Mouse (Mus musculus) MEL (cell line): ENCODE measurements around the gene Mprip. TPM values are rescaled to one million over a fixed set of nuclear protein-coding genes. Genes with fewer than 3 reads are reported as not detected.

Experiments
- DNase-seq: peaks from one replicate; pipeline ENCODE4 v3.0.0; 2011; ENCODE audit warnings: low read depth, low spot score
- H3K27ac ChIP-seq: 2 replicates; pipeline ENCODE4 v1.5.1; 2012; ENCODE audit warnings: low read depth, mild to moderate bottlenecking, control low read depth, low read length, moderate library complexity; ENCODE audit not compliant: control insufficient read depth
- H3K27me3 ChIP-seq, 2 experiments: fragments of 150-350 bp in 1 of 2; sonication (generic) in 1 of 2; 2 replicates each; pipeline ENCODE4 v1.6.1; 2012; ENCODE audit warnings: low read length in 2 of 2, mild to moderate bottlenecking in 2 of 2, improper control_type of control experiment in 1 of 2, moderate library complexity in 1 of 2; ENCODE audit not compliant: insufficient read depth in 2 of 2, control insufficient read depth in 1 of 2
- H3K36me3 ChIP-seq, 2 experiments: 2 replicates each; pipeline ENCODE4 v1.6.1; 2012 to 2014; ENCODE audit warnings: low read length in 2 of 2, improper control_type of control experiment in 1 of 2, inconsistent platforms in 1 of 2, mild to moderate bottlenecking in 1 of 2; ENCODE audit not compliant: insufficient read depth in 2 of 2, control insufficient read depth in 1 of 2
- H3K4me1 ChIP-seq, 2 experiments: fragments of 150-350 bp in 1 of 2; sonication (generic) in 1 of 2; 2 replicates each; pipeline ENCODE4 v1.6.1; 2012; ENCODE audit warnings: low read length in 2 of 2, improper control_type of control experiment in 1 of 2, mild to moderate bottlenecking in 1 of 2; ENCODE audit not compliant: insufficient read depth in 2 of 2, control insufficient read depth in 1 of 2
- H3K4me3 ChIP-seq, 2 experiments: fragments of 150-350 bp in 1 of 2; sonication (generic) in 1 of 2; 2 replicates each; pipeline ENCODE4 v1.5.1; 2012; ENCODE audit warnings: low read depth in 2 of 2, low read length in 2 of 2, mild to moderate bottlenecking in 2 of 2, moderate library complexity in 2 of 2, control low read depth in 1 of 2, improper control_type of control experiment in 1 of 2; ENCODE audit not compliant: control insufficient read depth in 1 of 2, insufficient read depth in 1 of 2
- H3K79me2 ChIP-seq: 2 replicates; pipeline ENCODE4 v1.6.1; 2012; ENCODE audit warnings: mild to moderate bottlenecking, low read length, moderate library complexity; ENCODE audit not compliant: control insufficient read depth, poor library complexity, insufficient read depth
- H3K9ac ChIP-seq: 2 replicates; pipeline ENCODE4 v1.6.1; 2012; ENCODE audit warnings: low read depth, mild to moderate bottlenecking, control low read depth, low read length, moderate library complexity; ENCODE audit not compliant: control insufficient read depth, poor library complexity, severe bottlenecking
- H3K9me3 ChIP-seq: fragments of 150-350 bp; sonication (generic); replicated peaks from 2 replicates; pipeline ENCODE4 v1.6.1; 2012; ENCODE audit warnings: mild to moderate bottlenecking, low read length, improper control_type of control experiment, moderate library complexity; ENCODE audit not compliant: insufficient read depth
- BHLHE40 ChIP-seq: IDR thresholded peaks from 2 replicates; pipeline ENCODE4 v1.6.1; 2012; ENCODE audit warnings: low read depth, mild to moderate bottlenecking, inconsistent platforms, low read length, improper control_type of control experiment, borderline replicate concordance
- CHD1 ChIP-seq: IDR thresholded peaks from 2 replicates; pipeline ENCODE4 v1.6.1; 2012; ENCODE audit warnings: low read depth, mild to moderate bottlenecking, inconsistent platforms, low read length, improper control_type of control experiment
- CHD2 ChIP-seq: IDR thresholded peaks from 2 replicates; pipeline ENCODE4 v1.6.1; 2011; ENCODE audit warnings: low read length, improper control_type of control experiment
- CTCF ChIP-seq, 3 experiments: IDR thresholded peaks in 2 of 3; conservative IDR thresholded peaks in 1 of 3; 2 replicates each; pipeline ENCODE4 v1.5.1; 2011 to 2012; ENCODE audit warnings: low read length in 3 of 3, low read depth in 2 of 3, mild to moderate bottlenecking in 2 of 3, improper control_type of control experiment in 1 of 3, inconsistent platforms in 1 of 3, mixed read lengths in 1 of 3, moderate library complexity in 1 of 3; ENCODE audit not compliant: control insufficient read depth in 1 of 3, insufficient read depth in 1 of 3, poor library complexity in 1 of 3, severe bottlenecking in 1 of 3
- E2F4 ChIP-seq: IDR thresholded peaks from 2 replicates; pipeline ENCODE4 v1.6.1; 2011; ENCODE audit warnings: low read depth, low read length, improper control_type of control experiment, borderline replicate concordance
- ELF1 ChIP-seq: IDR thresholded peaks from 2 replicates; pipeline ENCODE4 v1.6.1; 2014; ENCODE audit warnings: low read depth, mild to moderate bottlenecking, inconsistent platforms, low read length, improper control_type of control experiment, moderate library complexity
- ETS1 ChIP-seq: IDR thresholded peaks from 2 replicates; pipeline ENCODE4 v1.6.1; 2012; ENCODE audit warnings: low read depth, mild to moderate bottlenecking, inconsistent platforms, low read length, improper control_type of control experiment, moderate library complexity
- GABPA ChIP-seq: IDR thresholded peaks from 2 replicates; pipeline ENCODE4 v1.6.1; 2012; ENCODE audit warnings: low read depth, mild to moderate bottlenecking, inconsistent platforms, low read length, improper control_type of control experiment, moderate library complexity
- JUND ChIP-seq: IDR thresholded peaks from 2 replicates; pipeline ENCODE4 v1.6.1; 2011; ENCODE audit warnings: low read depth, mild to moderate bottlenecking, improper control_type of control experiment, low read length
- KAT2A ChIP-seq: conservative IDR thresholded peaks from 2 replicates; pipeline ENCODE4 v1.6.1; 2012; ENCODE audit warnings: low read depth, low read length, improper control_type of control experiment, inconsistent platforms
- MXI1 ChIP-seq: IDR thresholded peaks from 2 replicates; pipeline ENCODE4 v1.6.1; 2011; ENCODE audit warnings: mild to moderate bottlenecking, low read depth, low read length, improper control_type of control experiment
- MYC ChIP-seq: IDR thresholded peaks from 2 replicates; pipeline ENCODE4 v1.6.1; 2011; ENCODE audit warnings: low read depth, mild to moderate bottlenecking, low read length, improper control_type of control experiment, moderate library complexity
- NRF1 ChIP-seq: IDR thresholded peaks from 2 replicates; pipeline ENCODE4 v1.6.1; 2014; ENCODE audit warnings: low read depth, mild to moderate bottlenecking, inconsistent platforms, low read length, improper control_type of control experiment, moderate library complexity; ENCODE audit not compliant: poor library complexity, insufficient read depth, severe bottlenecking
- SMC3 ChIP-seq: IDR thresholded peaks from 2 replicates; pipeline ENCODE4 v1.6.1; 2011; ENCODE audit warnings: low read depth, low read length, improper control_type of control experiment
- TAL1 ChIP-seq: IDR thresholded peaks from 2 replicates; pipeline ENCODE4 v1.6.1; 2012; ENCODE audit warnings: mild to moderate bottlenecking, inconsistent platforms, low read length, moderate library complexity, mixed read lengths
- TBP ChIP-seq: IDR thresholded peaks from 2 replicates; pipeline ENCODE4 v1.8.0; 2011; ENCODE audit warnings: low read depth, low read length, improper control_type of control experiment
- UBTF ChIP-seq: IDR thresholded peaks from 2 replicates; pipeline ENCODE4 v1.6.1; 2012; ENCODE audit warnings: low read depth, mild to moderate bottlenecking, inconsistent platforms, low read length, improper control_type of control experiment, moderate library complexity, borderline replicate concordance; ENCODE audit not compliant: insufficient read depth
- USF1 ChIP-seq: IDR thresholded peaks from 2 replicates; pipeline ENCODE4 v1.6.1; 2014; ENCODE audit warnings: low read depth, mild to moderate bottlenecking, inconsistent platforms, low read length, improper control_type of control experiment, moderate library complexity
- ZMIZ1 ChIP-seq: IDR thresholded peaks from 2 replicates; pipeline ENCODE4 v1.6.1; 2012; ENCODE audit warnings: low read depth, mild to moderate bottlenecking, inconsistent platforms, low read length, improper control_type of control experiment, moderate library complexity
- polyA plus RNA-seq, 2 experiments: library from polyadenylated mRNA; stranded (reverse) in 1 of 2; unstranded in 1 of 2; fragments of >175 nt in 1 of 2; fragments of >200 nt in 1 of 2; gene quantifications; 2 replicates each; pipeline versions ENCODE4 v1.2.1 to v1.2.4; 2012; ENCODE audit warnings: low replicate concordance in 2 of 2, low read depth in 1 of 2; ENCODE audit not compliant: insufficient read length in 2 of 2, insufficient read depth in 1 of 2, missing spikeins in 1 of 2
- total RNA-seq: library from RNA; depleted of rRNA; stranded (reverse); fragments of 300-350 nt; gene quantifications from 2 replicates; pipeline ENCODE4 v1.2.3, GENCODE M21; 2012

Mprip gene
- total and polyA plus RNA-seq, 3 experiments, result 103 to 174 (median 142) TPM

GRCm38 (mm10) chr11:59759626-59760025, 98.5 kb downstream of the Mprip start:
- Histone ChIP-seq H3K27me3 (no peaks in the 10 kb centered on the region), H3K9ac (no peak overlapping the region), H3K79me2 (no peaks in the 10 kb centered on the region), H3K36me3 (peaks cover 7 to 17% of the 10 kb centered on the region in 2 experiments), H3K27ac (no peak overlapping the region), H3K9me3 (no peaks in the 10 kb centered on the region), H3K4me3 (no peak overlapping the region), H3K4me1 (peaks cover 2 to 5% of the 10 kb centered on the region in 2 experiments; a peak in 3 of 4 replicates)
- no peak for DNase-seq
- TF ChIP-seq GABPA, result no peak
- no peak for TF ChIP-seq TAL1
- TF ChIP-seq E2F4, result no peak
- TF ChIP-seq KAT2A, result no peak
- no peak for TF ChIP-seq ELF1
- TF ChIP-seq JUND, result no peak
- TF ChIP-seq MYC, result no peak
- TF ChIP-seq ZMIZ1, result no peak
- no peak for TF ChIP-seq MXI1
- TF ChIP-seq UBTF, result no peak
- no peak for TF ChIP-seq TBP
- no peak for TF ChIP-seq SMC3

DNA sequence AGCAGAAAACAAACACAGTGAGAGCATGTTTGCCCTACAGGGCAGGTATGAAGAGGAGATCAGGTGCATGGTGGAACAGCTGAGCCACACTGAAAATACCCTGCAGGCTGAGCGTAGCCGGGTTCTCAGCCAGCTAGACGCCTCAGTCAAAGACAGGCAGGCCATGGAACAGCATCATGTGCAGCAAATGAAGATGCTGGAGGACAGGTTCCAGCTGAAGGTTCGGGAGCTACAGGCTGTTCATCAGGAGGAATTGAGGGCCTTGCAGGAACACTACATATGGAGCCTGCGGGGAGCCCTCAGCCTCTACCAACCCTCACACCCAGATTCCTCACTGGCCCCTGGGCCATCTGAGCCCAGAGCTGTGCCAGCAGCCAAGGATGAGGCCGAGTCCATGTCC, 99.7 kb downstream of the Mprip start:
- Histone ChIP-seq H3K9me3 (no peaks in the 10 kb centered on the region), H3K4me1 (no peaks in the 10 kb centered on the region), H3K36me3 (peaks cover 0 to 13% of the 10 kb centered on the region in 2 experiments; a peak in 2 of 4 replicates), H3K27ac (no peak overlapping the region), H3K27me3 (no peaks in the 10 kb centered on the region), H3K79me2 (no peaks in the 10 kb centered on the region), H3K9ac (no peak overlapping the region), H3K4me3 (no peak overlapping the region)
- no peak for TF ChIP-seq CHD2
- TF ChIP-seq CTCF (IDR thresholded peaks at IDR 0.05 in 2 of 3, conservative IDR thresholded peaks at IDR 0.05 in 1 of 3; ENCODE audit: control insufficient read depth in 1 of 3, insufficient read depth in 1 of 3, low read depth in 2 of 3, low read length in 3 of 3, poor library complexity in 1 of 3, severe bottlenecking in 1 of 3), result no peak
- TF ChIP-seq UBTF, result no peak
- TF ChIP-seq GABPA, result no peak
- no peak for TF ChIP-seq TAL1
- TF ChIP-seq NRF1, result no peak
- TF ChIP-seq CHD1, result no peak
- no peak for TF ChIP-seq USF1
- no peak for TF ChIP-seq ETS1
- TF ChIP-seq BHLHE40, result no peak
- no peak for TF ChIP-seq ZMIZ1
- DNase-seq, result no peak
